Mouse (Mus musculus): ENCODE results near the gene Itprid2. TPM values are rescaled to one million over a fixed set of nuclear protein-coding genes. Genes with fewer than 3 reads are reported as not detected.

Gene Itprid2
- polyA plus RNA-seq, 1 experiment from 2014 or later: 3.7 TPM

DNA sequence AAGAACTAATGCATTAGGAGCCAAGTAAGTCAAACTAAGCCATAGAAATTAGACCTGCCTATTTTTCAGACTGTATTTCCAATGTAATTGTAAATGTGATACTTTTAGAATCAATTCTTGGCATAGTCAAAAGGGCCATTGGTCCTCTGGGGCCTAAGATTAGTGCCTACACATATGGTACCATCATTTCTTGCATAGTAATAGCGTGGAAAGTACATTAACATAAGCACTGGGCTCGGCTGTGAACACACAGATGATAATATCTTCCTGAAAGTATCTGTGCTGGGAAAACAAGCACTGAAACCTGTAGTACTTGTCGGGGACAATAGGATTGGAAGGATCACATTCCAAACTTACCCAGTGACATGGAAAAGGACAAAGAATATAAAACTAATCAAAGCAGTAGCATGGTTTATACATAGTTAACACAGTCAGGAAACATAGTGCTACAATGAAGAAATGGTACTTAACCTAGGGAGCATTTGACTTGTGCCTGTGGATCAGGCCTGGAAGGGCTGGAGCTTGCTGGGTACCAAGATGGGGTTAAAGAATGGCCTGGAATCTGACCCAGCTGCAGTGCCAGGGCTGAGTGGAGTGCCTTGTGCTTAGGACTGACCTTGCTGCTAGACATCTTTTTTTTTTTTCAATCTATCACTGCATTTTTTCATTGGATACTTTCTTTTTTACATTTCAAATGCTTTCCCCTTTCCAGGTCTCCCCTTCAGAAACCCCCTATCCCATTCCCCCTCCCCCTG lies 29.6 kb downstream of the Itprid2 start:
- DNase-seq (no peak), ATAC-seq (no peak)
- no peak overlapping the region for H3K4me2 ChIP-seq (ENCODE audit: low read depth, low read length)
- no peaks in the 10 kb centered on the region for H3K9me3 ChIP-seq (ENCODE audit: low read length)
- H3K27ac ChIP-seq (ENCODE audit: low read depth): no peak overlapping the region
- H3K4me1 ChIP-seq (ENCODE audit: insufficient read depth): no peaks in the 10 kb centered on the region
- WGBS (ENCODE audit: insufficient replicate concordance): 77% methylated on average over 3 of the region's 3 CpGs
- no peaks in the 10 kb centered on the region for H3K27me3 ChIP-seq (ENCODE audit: insufficient read depth, low read length)
- no peak overlapping the region for H3K9ac ChIP-seq (replicated peaks)
- H3K36me3 ChIP-seq (replicated peaks; ENCODE audit: insufficient read depth, low read length): peaks cover 36% of the 10 kb centered on the region
- H3K4me3 ChIP-seq (ENCODE audit: low read depth, low read length): no peak overlapping the region
- TF ChIP-seq EP300 (IDR thresholded peaks at IDR 0.05; ENCODE audit: low read depth) (no peak), CTCF (IDR thresholded peaks at IDR 0.05; ENCODE audit: low read depth) (no peak)

DNA sequence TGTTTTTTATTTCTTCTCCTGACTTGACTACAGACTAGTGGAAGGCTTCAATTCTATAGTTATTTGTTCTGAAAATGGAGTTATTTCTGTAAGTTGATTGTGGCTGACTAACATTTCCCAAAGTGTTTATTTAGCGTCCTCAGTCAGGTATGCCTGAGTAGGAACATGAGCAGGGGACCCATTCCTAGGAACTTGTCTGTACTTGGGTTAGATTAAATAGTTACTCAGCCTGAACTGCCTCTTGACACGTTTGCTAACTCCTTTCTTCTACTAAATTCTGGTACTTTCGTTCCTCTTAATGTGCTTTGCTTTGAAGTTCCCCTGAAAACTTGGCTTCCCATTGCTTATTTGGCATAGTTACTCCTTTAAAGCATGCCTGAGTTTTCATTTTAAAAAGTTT lies 30.3 kb downstream of the Itprid2 start:
- no peaks in the 10 kb centered on the region for H3K4me1 ChIP-seq (ENCODE audit: insufficient read depth)
- no peak overlapping the region for H3K4me3 ChIP-seq (ENCODE audit: low read depth, low read length)
- DNase-seq: no peak
- no peak for TF ChIP-seq CTCF (IDR thresholded peaks at IDR 0.05; ENCODE audit: low read depth)
- no peak for TF ChIP-seq EP300 (IDR thresholded peaks at IDR 0.05; ENCODE audit: low read depth)
- H3K27ac ChIP-seq (ENCODE audit: low read depth): no peak overlapping the region
- H3K4me2 ChIP-seq (ENCODE audit: low read depth, low read length): no peak overlapping the region
- peaks cover 33% of the 10 kb centered on the region for H3K36me3 ChIP-seq (replicated peaks; ENCODE audit: insufficient read depth, low read length)
- WGBS (ENCODE audit: insufficient replicate concordance): 63% methylated on average over 3 of the region's 3 CpGs
- no peak for ATAC-seq
- H3K9me3 ChIP-seq (ENCODE audit: low read length): no peaks in the 10 kb centered on the region
- H3K27me3 ChIP-seq (ENCODE audit: insufficient read depth, low read length): no peaks in the 10 kb centered on the region
- no peak overlapping the region for H3K9ac ChIP-seq (replicated peaks)

DNA sequence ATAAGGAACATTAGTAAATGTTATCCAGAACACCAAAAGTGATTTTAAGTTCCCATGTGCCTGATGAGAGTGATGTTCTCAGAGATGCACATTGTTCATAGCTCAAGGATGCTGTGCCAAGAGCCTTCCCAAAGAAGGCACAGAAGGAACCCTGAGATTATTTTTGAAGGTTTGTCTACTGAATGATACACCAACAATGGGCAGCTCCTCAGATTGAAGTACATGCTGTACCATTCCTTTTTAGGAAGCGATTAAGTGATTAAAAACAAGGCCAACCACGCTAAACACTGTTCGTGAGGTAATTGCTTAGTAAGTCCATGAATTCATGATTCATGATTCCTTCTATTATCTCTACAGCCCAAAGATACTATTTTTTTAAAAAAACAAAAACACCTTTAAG lies 40.1 kb downstream of the Itprid2 start:
- Histone ChIP-seq H3K9me3 (ENCODE audit: low read length) (no peaks in the 10 kb centered on the region), H3K4me1 (ENCODE audit: insufficient read depth) (no peaks in the 10 kb centered on the region), H3K27ac (ENCODE audit: low read depth) (no peak overlapping the region), H3K9ac (replicated peaks) (no peak overlapping the region), H3K4me3 (ENCODE audit: low read depth, low read length) (no peak overlapping the region), H3K36me3 (replicated peaks; ENCODE audit: insufficient read depth, low read length) (peaks cover 17% of the 10 kb centered on the region), H3K4me2 (ENCODE audit: low read depth, low read length) (no peak overlapping the region), H3K27me3 (ENCODE audit: insufficient read depth, low read length) (no peaks in the 10 kb centered on the region)
- ATAC-seq: no peak
- DNase-seq: no peak
- WGBS (ENCODE audit: insufficient replicate concordance): 77% methylated on average over 3 of the region's 3 CpGs
- TF ChIP-seq CTCF (IDR thresholded peaks at IDR 0.05; ENCODE audit: low read depth) (no peak), EP300 (IDR thresholded peaks at IDR 0.05; ENCODE audit: low read depth) (no peak)

DNA sequence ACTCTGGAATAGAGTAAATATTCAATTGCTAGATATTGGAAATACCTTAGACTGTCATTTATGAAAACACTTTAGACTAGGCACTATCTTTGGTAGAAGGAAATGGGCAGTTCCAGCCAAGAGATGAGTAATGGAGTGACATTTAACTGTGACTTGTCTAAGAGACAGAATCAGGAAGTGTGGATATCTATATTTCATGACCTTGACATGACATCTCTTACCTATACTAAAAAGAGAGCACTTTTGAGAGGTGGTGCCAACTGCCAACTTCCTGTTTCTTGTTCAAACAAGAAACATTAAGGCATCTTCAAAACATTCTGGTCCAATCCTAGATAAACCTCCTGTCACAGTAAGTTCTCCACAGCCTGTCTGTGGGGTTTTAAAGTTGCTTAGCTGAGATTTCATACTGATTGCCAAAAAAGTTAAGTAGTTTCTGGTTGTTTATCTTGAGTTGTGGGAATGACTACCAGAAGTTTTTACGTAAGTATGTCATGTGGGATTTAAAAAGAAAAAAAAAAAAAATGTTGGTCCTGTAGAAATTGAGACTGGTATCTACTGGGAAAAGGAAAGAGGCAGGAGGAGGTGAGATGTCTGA lies 42.6 kb downstream of the Itprid2 start:
- 44% methylated on average over 1 of the region's 1 CpGs for WGBS (ENCODE audit: insufficient replicate concordance)
- H3K9me3 ChIP-seq (ENCODE audit: low read length): no peaks in the 10 kb centered on the region
- H3K27me3 ChIP-seq (ENCODE audit: insufficient read depth, low read length): no peaks in the 10 kb centered on the region
- no peak overlapping the region for H3K4me2 ChIP-seq (ENCODE audit: low read depth, low read length)
- peaks cover 6% of the 10 kb centered on the region for H3K36me3 ChIP-seq (replicated peaks; ENCODE audit: insufficient read depth, low read length)
- H3K4me1 ChIP-seq (ENCODE audit: insufficient read depth): no peaks in the 10 kb centered on the region
- ATAC-seq (no peak), DNase-seq (no peak)
- H3K27ac ChIP-seq (ENCODE audit: low read depth): no peak overlapping the region
- H3K9ac ChIP-seq (replicated peaks): no peak overlapping the region
- TF ChIP-seq CTCF (IDR thresholded peaks at IDR 0.05; ENCODE audit: low read depth) (no peak), EP300 (IDR thresholded peaks at IDR 0.05; ENCODE audit: low read depth) (no peak)
- H3K4me3 ChIP-seq (ENCODE audit: low read depth, low read length): no peak overlapping the region

DNA sequence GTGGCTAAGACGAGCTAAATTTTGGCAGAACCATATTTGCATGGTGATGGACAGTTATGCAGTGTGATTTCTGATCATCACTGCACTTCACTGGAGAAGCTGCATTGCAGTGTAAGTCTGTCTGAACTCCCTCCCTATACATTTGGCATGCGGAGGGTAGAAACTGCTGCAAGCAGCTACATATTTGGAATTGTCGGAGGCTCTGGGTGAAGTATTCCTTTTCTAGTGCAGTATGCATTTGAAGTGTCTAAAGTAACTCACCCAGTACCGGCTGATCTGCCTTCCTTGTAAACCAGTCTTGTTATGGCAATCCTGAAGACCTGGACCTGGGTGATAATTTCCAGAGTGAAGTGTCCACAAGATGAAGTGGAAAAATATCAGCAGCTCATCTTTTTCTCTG lies 46.5 kb downstream of the Itprid2 start:
- H3K9me3 ChIP-seq (ENCODE audit: low read length): no peaks in the 10 kb centered on the region
- no peak overlapping the region for H3K27ac ChIP-seq (ENCODE audit: low read depth)
- no peak for ATAC-seq
- no peaks in the 10 kb centered on the region for H3K27me3 ChIP-seq (ENCODE audit: insufficient read depth, low read length)
- H3K9ac ChIP-seq (replicated peaks): no peak overlapping the region
- TF ChIP-seq EP300 (IDR thresholded peaks at IDR 0.05; ENCODE audit: low read depth): no peak
- TF ChIP-seq CTCF (IDR thresholded peaks at IDR 0.05; ENCODE audit: low read depth): no peak
- H3K4me3 ChIP-seq (ENCODE audit: low read depth, low read length): no peak overlapping the region
- no peaks in the 10 kb centered on the region for H3K4me1 ChIP-seq (ENCODE audit: insufficient read depth)
- H3K4me2 ChIP-seq (ENCODE audit: low read depth, low read length): no peak overlapping the region
- no peak for DNase-seq
- peaks cover 3% of the 10 kb centered on the region; the same call in 1 of the 2 replicates for H3K36me3 ChIP-seq (replicated peaks; ENCODE audit: insufficient read depth, low read length)
- WGBS (ENCODE audit: insufficient replicate concordance): 79% methylated on average over 4 of the region's 4 CpGs

DNA sequence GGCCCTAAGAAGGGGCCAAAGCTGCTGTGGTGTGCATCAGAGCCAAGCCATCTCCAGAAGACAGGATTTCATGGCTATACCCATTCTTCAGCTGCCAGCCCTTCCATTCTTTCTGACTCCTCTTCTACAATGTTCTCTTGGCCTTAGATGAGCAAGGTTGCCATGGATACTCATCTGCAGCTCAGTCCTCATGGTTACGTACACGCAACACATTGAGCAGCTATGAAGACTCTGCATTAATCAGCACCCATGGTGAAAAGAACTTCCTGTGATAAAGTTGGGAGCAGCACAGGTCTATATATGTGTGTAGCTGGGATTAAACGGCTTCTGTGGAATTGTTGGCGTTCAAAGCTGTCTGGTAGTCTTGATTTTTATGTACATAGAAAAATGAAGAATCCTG lies 48.1 kb downstream of the Itprid2 start:
- 85% methylated on average over 4 of the region's 4 CpGs for WGBS (ENCODE audit: insufficient replicate concordance)
- Histone ChIP-seq H3K27ac (ENCODE audit: low read depth) (no peak overlapping the region), H3K4me2 (ENCODE audit: low read depth, low read length) (no peak overlapping the region), H3K4me1 (ENCODE audit: insufficient read depth) (no peaks in the 10 kb centered on the region), H3K27me3 (ENCODE audit: insufficient read depth, low read length) (no peaks in the 10 kb centered on the region), H3K9ac (replicated peaks) (no peak overlapping the region), H3K9me3 (ENCODE audit: low read length) (no peaks in the 10 kb centered on the region), H3K36me3 (replicated peaks; ENCODE audit: insufficient read depth, low read length) (peaks cover 3% of the 10 kb centered on the region; the same call in 1 of the 2 replicates), H3K4me3 (ENCODE audit: low read depth, low read length) (no peak overlapping the region)
- no peak for ATAC-seq
- no peak for TF ChIP-seq CTCF (IDR thresholded peaks at IDR 0.05; ENCODE audit: low read depth)
- TF ChIP-seq EP300 (IDR thresholded peaks at IDR 0.05; ENCODE audit: low read depth): no peak
- no peak for DNase-seq

Measured in liver, postnatal 0 days (tissue).